Mouse (Mus musculus) liver, adult 2 months (tissue): ENCODE measurements at regions not wholly inside any gene's neighbourhood (a gene's known extent, or its start where the extent isn't known, plus 50 kb on each side); places are given as distances from the start of the nearest gene placed in this dataset.

ENCODE experiments used
- CTCF ChIP-seq: fragments of 200-500 bp; IDR thresholded peaks from 2 replicates; pipeline ENCODE4 v1.5.1; 2011; ENCODE audit warnings: low read depth, low read length, control low read depth
- POLR2A ChIP-seq: fragments of 200-500 bp; IDR thresholded peaks from 2 replicates; pipeline ENCODE4 v1.6.1; 2011; ENCODE audit warnings: low read length, control low read depth; ENCODE audit not compliant: insufficient read depth; ENCODE audit errors: extremely low read depth

GRCm38 (mm10) chr15:97182617-97183038, 64.3 kb upstream of the Pced1b start:
- TF ChIP-seq POLR2A = no peak
- no peak for TF ChIP-seq CTCF
